Mouse (Mus musculus) v-Abl transformed pro-B cells (cell line): Measurements from ENCODE around the gene Tymp.

ENCODE experiments used
- in situ Hi-C, 2 experiments: fragments of 400-800 bp; cut with MboI; formaldehyde crosslinking; loops; one replicate each; pipeline ENCODE4 v1.15.1; 2025; ENCODE audit not compliant: unreplicated experiment in 2 of 2

The Tymp gene

GRCm38 (mm10) chr15:89341678-89342077 lies 35.2 kb downstream of the Tymp start:
- in situ Hi-C loops: loop anchor here in 1 of 2 experiments (5.0 kb wide), 1 partner anchor 34 kb away; no protein-coding TSS in a partner anchor

- in situ Hi-C loops: loop anchor here in 1 of 2 experiments (5.0 kb wide), 1 partner anchor 33 kb away; no protein-coding TSS in a partner anchor
Measured at GRCm38 (mm10) chr15:89340136-89340535, 36.7 kb downstream of the Tymp start.

GRCm38 (mm10) chr15:89339696-89340095 lies 37.1 kb downstream of the Tymp start:
- in situ Hi-C loops: loop anchor here in 1 of 2 experiments (5.0 kb wide), 1 partner anchor 32 kb away; no protein-coding TSS in a partner anchor

- in situ Hi-C loops: no loop called here
Measured at GRCm38 (mm10) chr15:89336422-89336821, 40.4 kb downstream of the Tymp start.

- in situ Hi-C loops: no loop called here
Measured at GRCm38 (mm10) chr15:89334774-89335537, 41.9 kb downstream of the Tymp start.

GRCm38 (mm10) chr15:89334271-89334670 lies 42.6 kb downstream of the Tymp start, which contains the start of gene Miox:
Gene Miox, plus strand, starts transcription at chr15:89334398.
- in situ Hi-C loops: no loop called here

- in situ Hi-C loops: no loop called here
Measured at GRCm38 (mm10) chr15:89326441-89326840, 50.4 kb downstream of the Tymp start.

- in situ Hi-C loops: no loop called here
Measured at GRCm38 (mm10) chr15:89323656-89324055, 53.2 kb downstream of the Tymp start.

- in situ Hi-C loops: no loop called here
Measured at GRCm38 (mm10) chr15:89322670-89323522, 53.9 kb downstream of the Tymp start, which contains the start of gene Adm2. Gene Adm2, plus strand, starts transcription at chr15:89322720.
